Mouse (Mus musculus): ENCODE data around the gene Itgb6. TPM values are rescaled to one million over a fixed set of nuclear protein-coding genes. Genes with fewer than 3 reads are reported as not detected.

The Itgb6 gene
- polyA plus RNA-seq, 1 experiment, result 0.06 TPM

GRCm38 (mm10) chr2:60627952-60628351 is 94.5 kb downstream of the Itgb6 start:
- no peak for DNase-seq (ENCODE audit: extremely low spot score in 1 of 2, low spot score in 1 of 2)

DNA sequence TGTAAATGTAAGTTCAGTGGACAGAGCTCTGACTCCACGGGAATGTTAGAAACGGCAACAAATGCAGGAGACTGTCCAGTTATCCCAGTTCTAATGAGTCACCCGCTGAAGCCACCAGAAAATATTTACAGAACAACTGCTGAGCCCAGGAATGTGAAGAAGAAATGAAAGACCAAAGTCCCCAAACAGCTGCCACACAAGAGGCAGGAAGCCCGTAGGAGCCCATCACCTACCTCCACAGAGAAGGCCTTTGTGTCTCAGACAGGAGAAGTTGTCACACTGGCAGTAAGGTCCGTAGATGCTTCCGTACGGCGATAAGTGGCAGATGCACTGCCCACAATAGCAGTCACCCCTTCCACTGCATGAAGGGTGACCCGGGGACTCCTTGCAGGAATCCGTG is 94.9 kb downstream of the Itgb6 start:
- no peak for DNase-seq (ENCODE audit: extremely low spot score in 1 of 2, low spot score in 1 of 2)

DNA sequence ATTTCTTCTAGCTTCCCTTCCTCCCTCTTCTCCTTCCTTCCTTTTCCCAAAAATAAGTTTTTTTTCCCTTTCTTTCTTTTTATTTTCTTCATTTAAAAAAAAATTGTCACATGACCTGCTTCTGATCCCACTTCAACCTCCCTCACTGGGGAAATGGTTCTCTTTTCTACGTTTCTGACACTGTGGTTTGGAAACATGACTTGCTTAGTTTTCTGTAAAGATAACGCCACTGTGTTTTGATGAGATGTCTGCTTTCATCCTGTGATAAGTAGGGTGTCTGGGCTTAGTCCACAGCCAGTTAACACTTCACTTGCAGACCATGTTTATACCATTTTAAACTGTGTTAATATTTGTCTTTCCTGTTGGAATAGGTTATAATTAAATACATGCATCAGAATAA is 96.7 kb downstream of the Itgb6 start:
- DNase-seq (ENCODE audit: extremely low spot score in 1 of 2, low spot score in 1 of 2), result no peak

DNA sequence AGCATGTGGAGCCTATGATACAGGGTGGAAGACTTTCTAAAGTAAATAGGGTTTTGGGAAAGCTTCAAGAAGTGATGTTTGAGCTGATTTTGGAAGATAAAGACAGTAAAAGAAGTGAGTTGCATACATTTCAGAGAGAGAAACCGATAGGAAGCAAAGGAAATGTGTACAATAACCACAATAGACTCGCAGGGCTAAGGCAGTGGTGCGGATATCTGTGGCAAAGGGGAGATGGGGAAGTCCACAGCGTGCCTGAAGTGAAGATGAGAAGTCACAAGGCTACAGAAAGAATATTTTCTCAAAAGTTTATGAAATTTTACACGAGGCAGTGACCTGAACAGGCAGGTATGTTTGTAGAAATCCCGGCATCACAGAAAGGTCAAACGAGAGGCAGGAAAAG is 100.3 kb downstream of the Itgb6 start:
- DNase-seq (ENCODE audit: extremely low spot score in 1 of 2, low spot score in 1 of 2), result no peak

DNA sequence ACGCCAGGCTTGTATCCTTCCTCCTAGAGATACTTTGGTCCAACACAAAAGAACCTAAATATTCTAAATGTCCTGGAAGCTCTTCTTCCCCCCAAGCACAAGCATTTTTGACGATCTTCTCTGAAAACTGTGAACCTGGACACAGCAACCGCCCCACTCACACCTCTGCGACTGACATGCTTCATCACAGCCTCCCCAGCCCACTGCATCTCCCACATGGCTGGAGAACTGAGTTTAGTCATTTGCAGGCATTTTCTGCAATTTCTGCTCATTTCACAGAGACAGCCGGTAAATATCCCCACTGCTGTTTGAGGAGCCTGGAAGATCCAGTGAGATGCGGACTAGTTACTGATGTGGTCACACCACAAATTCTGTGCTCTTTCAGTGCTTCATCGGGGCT is 107.7 kb downstream of the Itgb6 start:
- peak in 1 of 2 experiments; percentile 43 for DNase-seq (ENCODE audit: extremely low spot score in 1 of 2, low spot score in 1 of 2)

GRCm38 (mm10) chr2:60613857-60614228 is 108.6 kb downstream of the Itgb6 start:
- peak in 1 of 2 experiments; percentile 13 for DNase-seq (ENCODE audit: extremely low spot score in 1 of 2, low spot score in 1 of 2)

DNA sequence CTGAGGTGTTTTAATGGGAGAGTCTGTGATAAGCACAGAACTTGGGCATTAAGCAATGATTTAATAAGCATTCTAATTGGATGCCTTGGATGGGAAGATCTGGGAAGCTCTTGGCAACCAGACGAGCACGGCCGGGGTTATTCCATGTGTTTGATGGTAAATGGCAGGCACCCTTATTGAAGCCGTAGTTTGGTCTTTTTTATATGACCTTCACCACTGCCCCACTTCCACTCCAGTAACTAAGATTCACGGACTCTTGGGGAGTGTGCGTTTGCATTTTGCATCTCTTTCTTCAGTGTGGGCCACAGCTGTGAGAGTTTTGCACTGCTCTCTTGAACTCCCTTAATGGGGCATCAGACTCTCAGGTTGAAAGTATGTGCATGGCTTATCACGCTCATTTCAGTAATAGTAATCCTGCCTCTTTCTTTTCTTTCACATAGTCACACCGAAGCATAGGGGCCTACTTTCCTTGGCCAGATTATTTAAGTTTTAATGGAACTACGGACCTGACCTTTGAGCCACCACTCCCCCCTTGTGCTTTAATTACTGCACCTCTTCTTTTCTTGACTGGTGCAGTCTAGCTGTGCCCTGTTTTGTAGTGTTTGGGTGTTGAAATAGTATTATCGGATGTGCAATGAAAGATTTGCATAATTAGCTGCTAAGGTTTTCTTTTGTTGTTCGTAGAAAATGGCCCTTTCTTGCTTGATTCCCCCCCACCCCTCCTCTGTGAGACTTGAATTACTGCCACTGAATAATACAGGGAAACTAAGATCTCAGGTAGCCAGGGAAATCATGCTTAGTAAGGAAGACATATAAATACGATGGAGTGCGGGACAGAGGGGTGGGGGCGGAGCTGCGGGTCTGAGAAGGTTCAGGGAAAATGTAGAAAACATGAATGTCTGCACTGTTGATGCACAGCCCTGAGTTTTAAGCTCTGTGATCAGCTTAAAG is 109.3 kb downstream of the Itgb6 start:
- no peak for DNase-seq (ENCODE audit: extremely low spot score in 1 of 2, low spot score in 1 of 2)

DNA sequence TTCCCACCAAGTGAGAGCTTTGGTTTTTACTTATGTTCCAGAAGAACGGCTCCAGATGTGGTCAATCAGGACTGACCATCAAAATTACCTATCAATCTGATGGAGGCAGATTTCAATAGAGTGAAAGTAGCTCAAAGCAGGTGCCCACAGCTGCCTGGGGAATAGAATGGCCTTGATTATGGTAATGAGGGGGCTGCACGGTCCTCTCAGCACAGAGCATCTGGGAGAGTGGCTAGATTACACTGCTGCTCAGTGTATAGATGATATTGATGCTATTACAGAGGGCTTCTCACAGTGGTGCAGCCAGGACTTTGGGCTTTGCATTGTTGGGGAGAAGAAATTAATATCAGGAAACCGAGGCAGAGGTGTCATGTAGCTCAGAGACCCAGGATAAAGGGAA is 110.8 kb downstream of the Itgb6 start:
- no peak for DNase-seq (ENCODE audit: extremely low spot score in 1 of 2, low spot score in 1 of 2)

GRCm38 (mm10) chr2:60609436-60610199 is 112.8 kb downstream of the Itgb6 start:
- DNase-seq (ENCODE audit: extremely low spot score in 1 of 2, low spot score in 1 of 2), result no peak

GRCm38 (mm10) chr2:60607980-60608379 is 114.5 kb downstream of the Itgb6 start:
- DNase-seq (ENCODE audit: extremely low spot score in 1 of 2, low spot score in 1 of 2), result no peak

DNA sequence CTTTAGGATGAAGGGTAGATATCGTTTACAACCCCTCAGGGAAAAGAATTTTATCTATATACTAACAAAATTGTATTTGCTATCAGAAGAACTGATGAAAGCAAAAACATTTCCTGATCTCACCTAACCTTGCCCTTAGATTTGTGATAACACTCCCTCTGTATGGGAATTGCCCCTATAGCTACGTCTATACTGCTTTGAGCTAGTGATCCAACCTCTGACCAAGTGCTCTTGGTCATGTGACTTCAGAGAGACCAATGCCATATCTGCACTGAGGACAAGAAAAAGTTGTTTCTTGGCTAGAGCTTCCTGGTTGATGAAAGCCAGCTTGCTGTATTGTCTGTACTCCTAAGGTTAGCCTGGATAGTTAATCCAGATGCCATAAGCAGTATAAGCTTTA is 121.1 kb downstream of the Itgb6 start:
- DNase-seq (ENCODE audit: extremely low spot score in 1 of 2, low spot score in 1 of 2), result no peak

GRCm38 (mm10) chr2:60600863-60601262 is 121.6 kb downstream of the Itgb6 start:
- DNase-seq (ENCODE audit: extremely low spot score in 1 of 2, low spot score in 1 of 2), result no peak

GRCm38 (mm10) chr2:60583416-60583815 is 139.0 kb downstream of the Itgb6 start:
- no peak for DNase-seq (ENCODE audit: extremely low spot score in 1 of 2, low spot score in 1 of 2)

DNA sequence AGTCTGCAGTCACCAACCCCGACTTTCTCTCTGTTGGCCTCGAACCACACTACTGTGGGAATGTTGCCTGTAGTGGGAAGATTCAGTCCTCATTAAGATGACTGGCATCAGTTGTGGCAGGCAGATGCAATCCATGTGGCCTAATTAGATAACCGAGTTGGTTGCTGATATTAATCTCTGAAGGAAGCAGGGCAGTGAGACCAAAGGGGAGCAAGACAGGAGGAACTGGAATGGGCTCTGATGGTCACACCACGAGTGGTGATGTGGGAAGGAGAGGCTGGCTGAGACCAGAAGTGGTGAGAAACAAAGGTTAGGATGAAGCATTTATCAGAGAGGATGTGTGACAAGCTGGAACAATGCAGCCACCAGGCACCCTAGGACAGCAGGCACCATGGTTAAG is 167.9 kb downstream of the Itgb6 start:
- no peak for DNase-seq (ENCODE audit: extremely low spot score in 1 of 2, low spot score in 1 of 2)

- no peak for DNase-seq (ENCODE audit: extremely low spot score in 1 of 2, low spot score in 1 of 2)
These were observed 169.4 kb downstream of the Itgb6 start, which contains the start of gene Pla2r1 for GRCm38 (mm10) chr2:60552902-60553682. Gene Pla2r1, minus strand, starts transcription at chr2:60553308.

GRCm38 (mm10) chr2:60552177-60552901 is 170.1 kb downstream of the Itgb6 start:
- no peak for DNase-seq (ENCODE audit: extremely low spot score in 1 of 2, low spot score in 1 of 2)

GRCm38 (mm10) chr2:60551673-60552072 is 170.8 kb downstream of the Itgb6 start:
- no peak for DNase-seq (ENCODE audit: extremely low spot score in 1 of 2, low spot score in 1 of 2)

DNA sequence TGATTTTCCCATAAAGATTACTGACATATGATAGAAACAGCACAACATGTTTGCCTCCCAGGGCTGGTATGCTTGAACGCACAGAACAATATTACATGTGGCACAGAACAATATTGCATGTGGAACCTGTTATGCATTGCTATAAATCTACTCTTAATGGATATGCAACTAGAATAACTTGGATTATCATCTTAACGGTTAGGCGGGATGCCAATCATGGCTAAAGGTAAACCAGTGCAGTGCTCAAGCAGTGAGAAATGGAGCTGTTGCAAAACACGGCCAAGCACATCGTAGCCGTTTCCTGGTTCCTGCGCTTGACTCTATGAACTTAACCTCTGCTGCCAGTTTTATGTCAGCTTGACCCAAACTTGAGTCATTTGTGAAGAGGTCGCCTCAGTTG is 171.9 kb downstream of the Itgb6 start:
- DNase-seq (ENCODE audit: extremely low spot score in 1 of 2, low spot score in 1 of 2), result no peak

DNA sequence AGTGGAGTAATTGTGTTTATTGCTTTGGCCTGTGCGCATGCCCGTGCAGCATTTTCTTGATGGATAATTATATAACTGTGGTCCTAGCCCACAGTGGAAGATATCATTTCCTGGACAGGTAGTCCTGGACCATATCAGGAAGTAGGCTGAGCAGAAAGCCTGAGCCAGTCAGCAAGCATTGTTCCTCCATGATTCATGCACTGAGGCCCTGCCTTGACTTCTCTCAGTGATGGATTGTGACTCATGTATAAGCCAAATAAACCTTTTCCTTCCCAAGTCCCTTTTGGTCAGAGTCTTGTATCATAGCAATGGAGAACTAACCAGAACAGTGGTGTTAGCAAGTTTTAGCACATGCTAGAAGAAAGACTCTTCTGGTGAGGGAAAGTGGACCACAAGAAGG is 172.6 kb downstream of the Itgb6 start:
- no peak for DNase-seq (ENCODE audit: extremely low spot score in 1 of 2, low spot score in 1 of 2)
